Mouse (Mus musculus) small intestine, adult 10 weeks (tissue): ENCODE results near the gene Mcmbp. TPM values are rescaled to one million over a fixed set of nuclear protein-coding genes. Genes with fewer than 3 reads are reported as not detected.

ENCODE experiments used
- polyA plus RNA-seq: library from polyadenylated mRNA; stranded (reverse); fragments of 350-450 nt; fragmentation: Illumina TruSeq; extraction: RNeasy Lipid Tissue Mini Kit (QIAGEN cat#74804); gene quantifications from one replicate; pipeline ENCODE4 v1.2.3, GENCODE M21; 2014; ENCODE audit warnings: low replicate concordance

Mcmbp gene
- polyA plus RNA-seq: 32.5 TPM

DNA sequence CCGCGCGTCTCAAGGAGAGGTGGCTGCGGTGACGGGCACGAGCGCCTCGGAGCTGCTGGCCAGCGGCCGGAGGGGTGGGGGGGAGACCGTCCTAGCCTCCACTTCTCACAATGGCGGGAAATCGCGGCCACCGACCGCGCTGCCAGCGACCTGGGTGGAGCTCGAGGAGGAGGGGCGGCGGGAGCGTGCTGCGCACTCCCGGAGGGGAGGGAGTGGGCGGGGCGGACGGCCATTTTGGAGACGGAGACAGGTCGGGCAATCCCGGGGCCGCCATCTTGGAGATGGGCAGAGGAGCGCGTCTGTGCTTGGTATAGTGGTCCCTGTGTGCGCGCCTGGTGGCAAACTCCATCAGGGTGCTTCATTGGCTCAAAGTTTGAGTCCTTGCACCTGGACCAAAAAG lies at the start of gene Mcmbp:
Mcmbp (minus strand) TSS at position 162 of the 400 bp plus-strand sequence.

DNA sequence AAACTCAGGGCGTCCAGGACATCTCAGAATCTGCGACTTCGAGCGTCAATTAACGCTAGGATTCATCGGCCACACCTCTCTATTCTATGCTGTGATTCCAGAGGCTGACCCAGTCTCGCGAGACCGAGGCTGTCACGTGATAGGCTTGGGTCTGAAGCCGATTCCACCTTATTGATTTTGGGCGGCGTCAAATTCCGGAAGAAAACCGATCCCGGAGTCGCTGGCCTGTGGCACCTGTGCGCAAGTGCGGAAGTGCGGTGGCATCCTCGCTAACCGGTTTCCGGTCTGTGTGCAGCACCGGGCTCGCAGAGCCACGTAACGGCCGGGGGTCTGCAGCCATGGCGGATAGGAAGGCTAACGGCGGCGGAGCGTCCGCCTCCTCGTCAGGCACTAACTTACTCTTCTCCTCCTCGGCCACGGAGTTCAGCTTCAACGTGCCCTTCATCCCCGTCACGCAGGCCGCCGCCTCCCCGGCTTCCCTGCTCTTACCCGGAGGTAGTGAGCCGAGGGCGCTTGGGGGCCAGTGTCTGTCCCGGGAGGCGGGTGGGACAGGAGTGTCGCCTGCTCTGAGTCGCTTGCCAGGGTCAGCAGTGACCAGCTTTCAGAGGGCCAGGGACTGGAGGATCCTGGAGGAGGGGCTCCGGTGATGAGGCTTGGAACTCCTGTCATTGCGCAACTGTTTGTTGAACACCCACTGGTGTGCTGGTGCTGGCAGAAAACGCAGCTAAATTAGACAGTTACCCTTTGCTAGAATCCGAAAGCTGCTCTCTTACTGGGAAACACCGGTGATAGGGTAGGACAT lies 4.6 kb upstream of the Mcmbp start, which contains the start of gene Sec23ip:
Sec23ip (plus strand) TSS at position 260 of the 802 bp plus-strand sequence.

Other genes starting within 250 kb of the Mcmbp start
- gene Bag3, start 216.9 kb downstream of the Mcmbp start, polyA plus RNA-seq: 12.1 TPM
- gene Inpp5f, start 129.2 kb downstream of the Mcmbp start, polyA plus RNA-seq: 14.4 TPM
- gene Sec23ip, start 4.4 kb upstream of the Mcmbp start, polyA plus RNA-seq: 31.1 TPM